Mouse (Mus musculus) ovary, postnatal 10 days (tissue): ENCODE data around the gene Map3k6.

Experiments
- DNase-seq: peaks from one replicate; pipeline ENCODE4 v3.0.0; 2022; ENCODE audit warnings: low spot score

Map3k6 gene

DNA sequence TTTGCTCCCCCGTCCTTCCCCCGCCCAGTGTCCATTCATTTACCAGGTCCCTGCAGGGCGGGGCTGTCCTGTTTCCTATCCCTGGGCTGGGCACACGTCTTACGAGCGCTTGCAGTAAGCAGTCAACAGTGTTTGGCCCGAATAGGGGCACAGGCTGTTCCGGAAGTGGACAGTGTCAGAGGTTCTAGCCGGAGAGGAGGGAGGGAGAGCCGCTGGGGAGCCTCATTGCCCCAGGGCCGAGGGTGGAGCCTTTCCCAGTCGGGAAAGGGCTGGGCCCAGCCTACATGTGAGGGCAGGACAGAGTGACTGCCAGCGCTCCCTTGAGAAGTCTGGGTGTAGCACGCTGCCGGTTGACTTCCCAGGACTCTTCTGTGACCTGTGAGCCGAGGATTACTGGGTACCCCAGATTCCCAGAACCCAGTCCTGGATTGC lies at the start of gene Map3k6:
Gene Map3k6 (plus strand): TSS at position 329 of the 432 bp plus-strand sequence.
- DNase-seq = no peak

DNA sequence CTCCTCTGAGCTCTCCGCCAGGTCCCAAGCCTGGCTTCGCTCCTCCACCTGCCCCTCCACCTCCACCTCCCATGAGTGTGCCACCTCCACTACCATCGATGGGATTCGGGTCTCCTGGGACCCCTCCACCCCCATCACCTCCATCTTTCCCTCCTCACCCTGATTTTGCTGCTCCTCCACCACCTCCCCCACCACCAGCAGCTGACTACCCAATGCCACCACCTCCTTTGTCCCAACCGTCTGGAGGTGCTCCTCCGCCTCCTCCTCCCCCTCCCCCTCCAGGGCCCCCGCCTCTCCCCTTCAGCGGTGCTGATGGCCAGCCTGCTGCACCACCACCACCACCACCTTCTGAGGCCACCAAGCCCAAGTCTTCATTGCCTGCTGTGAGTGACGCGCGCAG lies 46.1 kb upstream of the Map3k6 start:
- no peak for DNase-seq

DNA sequence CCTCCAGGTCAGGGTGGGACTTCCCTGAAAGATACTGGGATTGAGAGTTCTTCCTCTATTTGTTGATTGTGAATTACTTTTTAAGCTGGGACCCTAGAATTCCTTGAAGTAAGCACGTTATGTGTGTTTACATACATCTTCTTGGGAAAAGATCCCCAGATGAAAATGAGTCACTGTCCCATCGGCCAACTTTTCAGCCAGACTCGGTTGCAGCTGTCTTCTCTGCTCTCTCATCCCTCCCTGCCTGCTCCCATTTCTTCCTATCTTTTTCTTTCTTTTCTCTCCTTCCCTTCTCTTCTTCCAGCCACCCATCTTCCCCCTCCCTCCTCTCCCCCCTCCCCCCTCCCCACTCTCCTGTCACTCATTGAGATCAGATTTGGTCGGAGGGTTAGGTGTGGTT lies 45.6 kb upstream of the Map3k6 start:
- DNase-seq = no peak

DNA sequence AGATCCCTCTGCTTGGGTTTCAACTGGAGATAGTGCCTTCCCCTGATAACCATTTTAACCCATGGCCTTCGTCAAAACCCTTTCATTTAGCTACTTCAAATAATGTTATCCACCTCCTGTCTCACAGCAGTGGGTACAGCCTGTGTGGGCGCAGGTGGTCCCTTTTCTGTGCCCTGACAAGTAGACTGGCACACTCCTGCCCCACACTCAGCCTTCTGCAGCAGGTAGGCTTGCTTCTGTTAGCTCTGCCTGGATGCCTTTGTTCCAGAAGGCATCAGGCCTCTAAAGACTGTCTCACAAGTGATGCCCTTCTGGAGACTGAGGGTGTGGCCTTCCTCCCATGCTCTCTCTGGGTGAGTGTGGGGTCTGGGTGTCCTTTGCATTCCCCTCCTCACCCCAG lies 44.5 kb upstream of the Map3k6 start:
- DNase-seq = no peak

DNA sequence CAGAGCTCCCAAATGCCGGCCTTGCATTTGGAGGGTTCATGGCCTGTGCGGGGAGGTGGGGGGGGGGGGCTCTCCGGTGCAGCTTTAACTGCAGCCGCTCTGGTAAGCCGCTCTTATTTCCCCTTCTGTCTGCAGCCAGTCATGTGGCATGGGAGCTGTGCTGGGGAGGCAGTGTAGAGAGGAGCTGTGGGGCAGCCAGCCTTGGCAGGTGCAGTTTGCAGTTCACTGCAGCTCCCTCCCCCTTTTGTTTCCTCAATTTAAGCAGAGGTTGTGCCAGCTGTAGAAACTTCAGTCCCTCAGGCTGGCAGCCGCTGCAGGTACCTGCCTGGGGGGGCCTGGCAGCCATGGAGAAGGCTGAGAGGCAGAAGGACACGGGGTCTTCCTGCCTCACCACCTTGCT lies 43.8 kb upstream of the Map3k6 start:
- no peak for DNase-seq

DNA sequence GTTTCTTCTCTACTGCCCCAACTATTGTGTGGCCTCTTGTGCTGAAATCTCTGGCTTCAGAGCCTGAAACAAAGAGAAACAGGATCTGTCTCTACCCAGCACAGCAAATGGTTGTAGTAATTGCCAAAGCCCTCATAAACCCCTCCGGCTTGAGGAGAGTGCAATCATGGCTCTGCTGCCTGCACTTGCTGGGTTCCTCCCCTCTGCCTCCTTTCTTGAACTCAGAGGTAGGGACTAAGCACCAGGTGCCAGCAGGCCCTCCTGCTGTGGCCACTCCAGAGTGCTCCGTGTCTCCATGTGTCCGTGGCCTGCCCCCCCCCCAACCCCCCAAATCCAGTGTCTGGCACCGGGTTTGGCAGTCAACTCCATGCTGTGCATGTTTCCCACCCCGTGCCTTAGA lies 43.3 kb upstream of the Map3k6 start:
- DNase-seq = no peak

DNA sequence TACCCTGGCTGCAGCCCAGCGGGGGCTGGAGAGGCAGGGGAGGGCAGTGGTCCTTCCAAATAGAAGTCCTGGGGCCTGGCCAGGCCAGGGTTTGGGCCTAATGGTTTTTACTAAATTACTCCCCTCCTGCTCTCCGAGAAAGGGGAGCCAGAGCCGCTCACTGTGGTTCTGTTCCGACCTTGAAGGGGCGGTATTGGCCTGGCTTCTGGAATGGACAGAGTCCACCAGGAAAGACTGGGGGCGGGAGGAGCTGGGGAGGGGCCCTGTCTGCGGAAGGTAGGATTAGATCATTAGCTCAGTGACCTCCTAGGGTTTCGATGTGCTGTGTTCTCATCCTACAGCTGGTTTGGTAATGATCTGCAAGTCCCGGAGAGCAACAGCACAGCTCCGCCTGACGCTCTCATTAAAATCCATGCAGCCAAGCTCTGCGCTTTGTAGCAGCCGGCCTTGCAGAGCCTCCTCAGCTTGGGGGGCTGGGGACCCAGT lies 42.8 kb upstream of the Map3k6 start:
- no peak for DNase-seq

DNA sequence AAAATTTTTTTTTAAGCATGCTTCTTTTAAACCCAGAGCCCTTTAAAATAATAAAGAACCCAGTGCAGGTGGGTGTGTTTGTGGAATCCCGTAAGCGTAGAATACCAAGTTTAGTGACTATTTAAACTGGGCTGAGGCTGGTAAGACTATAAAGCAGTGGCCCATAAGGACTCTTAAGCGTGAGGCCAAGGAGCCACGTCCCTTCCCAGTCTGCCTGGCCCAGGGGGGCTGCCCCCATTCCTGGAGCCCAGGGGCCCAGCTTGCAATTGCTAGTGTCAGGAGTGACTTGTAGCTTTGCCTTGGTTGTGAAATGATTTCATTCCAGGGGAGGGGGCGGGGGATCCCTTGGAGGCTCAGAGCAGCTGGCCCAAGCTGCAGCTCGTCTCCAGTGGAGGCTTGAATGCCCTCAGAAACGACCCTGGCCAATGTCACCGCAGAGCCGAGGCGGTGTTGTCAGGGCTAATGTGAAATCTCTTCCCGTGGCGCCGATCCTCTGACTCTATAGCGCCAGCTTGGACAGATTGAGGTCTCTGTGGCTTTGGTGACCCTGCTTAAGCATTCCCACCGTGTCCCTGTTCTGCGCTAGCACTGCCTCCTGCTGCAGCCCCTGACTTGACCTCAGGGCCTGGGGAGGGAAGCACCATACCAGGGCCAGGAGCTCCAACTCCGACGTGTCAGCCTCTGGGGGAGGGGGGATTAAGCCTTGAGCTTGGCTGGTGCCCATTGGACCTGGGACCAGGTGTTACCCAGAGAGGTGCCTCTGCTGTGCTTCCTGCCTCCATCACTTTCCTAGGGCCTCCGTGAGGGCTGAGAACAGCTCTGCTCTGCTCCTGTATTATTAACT lies 42.1 kb upstream of the Map3k6 start:
- DNase-seq = no peak

DNA sequence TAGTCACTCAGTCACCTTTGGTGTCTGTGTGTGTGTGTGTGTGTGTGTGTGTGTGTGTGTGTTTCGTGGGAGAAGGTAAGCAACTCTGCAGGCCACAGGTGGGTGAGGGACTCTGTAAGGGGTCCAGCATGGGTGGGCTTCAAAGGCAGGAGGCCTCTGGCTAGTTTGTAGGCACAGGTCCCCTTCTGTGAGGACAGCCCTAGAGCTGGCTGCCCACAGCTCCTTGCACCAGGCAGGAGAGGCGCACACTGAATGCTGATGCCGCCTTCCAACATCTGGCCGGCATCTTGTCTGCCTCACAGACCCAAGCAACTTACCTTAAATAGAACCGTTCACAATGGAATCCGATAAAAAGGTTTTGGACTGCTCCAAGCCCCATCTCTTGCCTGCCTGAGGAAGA lies 40.9 kb upstream of the Map3k6 start:
- no peak for DNase-seq

DNA sequence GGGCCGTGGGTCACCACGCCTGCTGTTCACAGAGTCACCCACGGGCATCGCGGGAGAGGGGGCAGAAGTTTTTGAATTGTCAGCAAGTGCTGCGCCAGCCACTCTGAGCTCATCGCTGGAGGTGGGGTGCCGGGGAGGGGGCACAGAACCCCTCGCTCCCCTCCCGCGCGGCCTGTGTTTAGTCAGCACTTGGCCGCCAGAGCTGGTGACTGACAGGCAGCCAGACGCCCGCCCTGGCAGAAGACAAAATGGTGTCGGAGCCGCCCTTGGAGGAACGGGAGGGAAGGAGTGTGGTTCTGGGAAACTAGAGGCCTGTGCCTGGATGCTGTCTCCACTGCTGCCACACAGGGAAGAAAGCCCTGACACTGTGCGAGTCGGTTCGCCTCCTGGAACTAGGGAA lies 40.3 kb upstream of the Map3k6 start:
- DNase-seq = no peak

DNA sequence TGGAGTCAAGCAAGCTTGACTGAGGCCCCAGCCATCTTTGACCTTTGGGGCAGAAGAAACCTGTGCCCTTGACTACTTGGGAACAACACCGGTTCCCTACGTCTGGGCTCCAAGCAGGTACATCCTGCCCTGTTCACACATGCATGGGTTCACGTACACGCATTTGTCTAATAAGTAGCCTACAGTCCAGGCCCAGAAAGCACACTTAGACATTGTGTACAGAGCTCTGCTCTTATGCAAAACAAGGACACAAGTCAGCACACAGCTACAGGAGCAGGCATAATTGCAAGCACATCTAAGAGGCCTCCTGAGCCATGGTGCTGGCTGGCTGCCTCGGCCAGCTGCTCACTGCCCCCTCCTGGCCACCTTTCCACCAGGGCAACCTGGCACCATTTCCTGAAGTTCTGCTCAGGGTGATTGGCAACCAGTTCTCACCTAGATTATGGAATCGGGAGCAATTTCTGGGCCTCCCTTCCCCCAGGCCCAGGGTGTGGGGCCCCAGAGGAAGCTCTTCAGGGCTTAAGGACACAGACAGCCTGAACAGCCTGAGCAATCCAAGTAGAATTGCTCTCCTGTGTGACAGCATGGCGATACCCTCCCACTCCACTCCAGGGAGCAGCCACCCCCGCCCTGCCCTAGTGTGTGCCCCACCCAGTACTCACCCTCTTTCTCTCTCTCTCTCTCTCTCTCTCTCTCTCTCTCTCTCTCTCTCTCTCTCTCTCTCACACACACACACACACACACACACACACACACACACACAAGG lies 39.4 kb upstream of the Map3k6 start:
- peak; percentile 39 for DNase-seq

DNA sequence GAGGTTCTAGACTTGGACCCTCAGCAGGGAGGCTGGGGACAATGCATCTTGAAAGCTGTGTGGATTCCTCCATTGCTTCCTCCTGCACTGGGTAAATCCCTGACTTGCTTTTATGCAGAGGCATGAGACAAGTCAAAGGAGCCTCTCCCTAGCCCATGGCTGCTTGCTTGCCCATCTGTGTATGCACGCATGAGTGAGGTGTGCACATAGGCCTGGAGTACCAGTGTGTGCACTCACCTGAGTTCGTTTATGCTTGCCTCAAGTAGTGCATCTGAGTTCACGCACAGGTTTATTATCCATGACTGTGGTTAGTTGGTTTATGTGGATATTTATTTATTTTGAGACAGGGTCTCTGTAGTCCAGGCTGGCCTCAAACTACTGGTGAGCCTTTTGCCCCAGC lies 38.4 kb upstream of the Map3k6 start:
- DNase-seq = no peak

DNA sequence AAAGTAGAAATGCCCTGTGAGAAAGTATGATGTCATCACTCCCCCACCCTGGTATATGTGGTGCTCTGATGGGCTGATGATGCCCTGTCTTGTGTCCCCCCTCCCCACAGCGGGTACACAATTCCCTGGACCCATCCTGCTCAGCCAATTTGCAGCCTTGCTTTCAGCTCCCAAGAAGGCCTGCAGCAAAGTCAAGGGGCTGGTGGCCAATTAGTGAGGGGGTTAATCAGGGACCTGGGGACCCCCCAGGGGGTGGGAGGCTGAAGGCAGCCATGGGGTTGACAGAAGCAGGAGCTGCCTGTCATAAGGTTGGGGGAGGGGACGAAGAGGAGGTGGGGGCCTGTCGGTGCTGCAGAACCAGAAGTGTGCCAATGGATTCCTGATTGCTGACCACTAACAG lies 37.0 kb upstream of the Map3k6 start:
- DNase-seq = no peak

DNA sequence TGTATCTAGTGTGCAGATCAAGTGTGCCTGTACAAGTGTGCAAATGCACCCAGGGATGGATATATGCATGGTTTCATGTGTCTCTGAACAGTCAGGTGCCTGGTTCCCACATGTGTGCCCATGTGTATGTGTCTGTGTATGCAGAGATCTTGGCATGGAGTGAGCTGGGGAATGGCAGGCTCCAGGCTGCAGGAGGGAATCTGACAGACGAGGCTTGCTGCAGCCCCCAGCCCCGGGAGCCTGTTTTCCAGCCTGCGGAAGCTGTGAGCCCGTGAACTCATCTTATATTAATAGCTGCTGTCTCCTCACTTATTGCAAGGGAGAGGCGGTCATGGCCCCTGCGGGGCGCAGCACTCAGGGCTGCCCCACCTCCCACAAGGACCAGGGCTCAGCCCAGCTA lies 36.2 kb upstream of the Map3k6 start:
- DNase-seq = no peak

DNA sequence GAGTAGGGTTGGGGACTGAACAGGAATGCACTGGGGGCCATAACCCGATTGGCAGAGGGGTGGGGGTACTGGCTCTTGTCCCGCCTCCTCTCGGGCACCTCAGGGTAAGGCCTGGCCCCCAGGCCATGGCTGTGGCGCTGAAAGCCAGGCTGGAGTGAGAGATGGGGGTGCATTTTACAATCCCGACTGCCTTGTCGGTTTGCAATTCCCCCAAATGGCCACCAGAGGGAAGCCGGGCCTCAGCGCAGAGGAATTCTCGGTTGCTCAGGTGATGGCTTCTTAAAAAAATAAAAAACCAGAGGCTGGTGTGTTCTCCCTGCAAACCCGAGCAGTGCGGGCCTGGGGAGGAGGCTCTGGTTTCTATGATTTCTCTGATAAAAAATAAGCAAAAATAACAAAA lies 31.3 kb upstream of the Map3k6 start:
- DNase-seq = no peak

DNA sequence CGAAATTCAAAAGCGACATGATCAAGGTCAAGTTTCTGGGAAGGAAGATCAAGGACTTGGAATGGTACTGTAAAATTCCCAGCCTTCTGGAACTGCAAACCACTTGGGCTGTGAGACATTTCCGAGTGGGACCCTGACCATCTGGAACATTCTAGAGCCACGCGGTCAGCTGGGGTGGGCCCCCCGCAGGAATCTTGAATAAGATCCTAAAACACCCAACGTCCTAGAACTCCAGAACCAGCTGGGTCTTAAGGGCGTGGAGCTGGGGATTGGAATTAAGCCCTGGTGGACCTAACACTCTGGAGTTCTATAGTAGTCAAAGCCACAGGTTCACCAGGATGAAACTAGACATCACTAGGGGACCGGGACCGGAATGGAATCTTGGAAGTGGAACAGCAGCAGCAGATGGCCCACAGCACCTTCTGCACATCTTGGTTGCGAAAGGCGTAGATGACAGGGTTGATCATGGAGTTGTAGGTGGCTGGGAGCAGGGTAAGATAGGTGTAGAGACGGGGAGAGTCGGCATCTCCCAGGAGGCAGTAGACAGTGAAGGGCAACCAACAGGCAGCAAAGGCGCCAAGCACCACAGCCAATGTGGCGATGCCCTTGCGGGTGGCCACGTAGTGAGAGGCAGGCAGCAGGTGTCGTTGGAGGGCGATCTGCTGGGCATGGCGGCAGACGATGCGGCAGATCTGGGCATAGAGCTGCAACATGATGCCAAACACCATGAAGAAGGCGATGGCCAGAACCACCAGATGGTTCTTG lies 30.4 kb upstream of the Map3k6 start:
- no peak for DNase-seq

DNA sequence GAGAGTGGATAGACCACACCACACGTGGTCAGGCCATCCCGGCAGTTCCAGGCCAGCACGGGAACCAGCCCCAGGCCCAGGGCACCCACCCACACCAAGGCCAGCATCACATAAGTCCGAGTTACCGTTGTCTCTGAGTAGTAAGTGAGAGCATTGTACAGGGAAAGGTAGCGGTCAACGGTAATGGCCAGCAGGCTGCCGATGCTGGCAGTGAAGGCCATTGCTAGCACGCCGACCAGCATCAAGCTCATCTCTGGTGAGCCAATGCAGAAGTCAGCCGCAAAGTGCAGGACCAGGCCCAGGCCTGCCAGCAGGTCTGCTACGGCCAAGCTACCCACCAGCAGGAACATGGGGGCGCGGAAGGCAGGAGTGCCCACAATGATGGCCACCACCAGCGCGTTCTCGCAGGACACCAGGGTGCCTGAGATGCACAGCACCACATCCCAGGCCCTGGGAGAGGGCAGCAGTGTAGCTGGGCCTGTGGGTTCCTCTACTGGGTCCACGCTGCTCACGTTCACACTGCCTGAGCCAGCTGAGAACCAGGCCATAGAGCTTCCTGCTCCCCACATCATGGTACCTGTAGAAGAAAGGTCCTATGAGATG lies 29.7 kb upstream of the Map3k6 start:
- DNase-seq = no peak

DNA sequence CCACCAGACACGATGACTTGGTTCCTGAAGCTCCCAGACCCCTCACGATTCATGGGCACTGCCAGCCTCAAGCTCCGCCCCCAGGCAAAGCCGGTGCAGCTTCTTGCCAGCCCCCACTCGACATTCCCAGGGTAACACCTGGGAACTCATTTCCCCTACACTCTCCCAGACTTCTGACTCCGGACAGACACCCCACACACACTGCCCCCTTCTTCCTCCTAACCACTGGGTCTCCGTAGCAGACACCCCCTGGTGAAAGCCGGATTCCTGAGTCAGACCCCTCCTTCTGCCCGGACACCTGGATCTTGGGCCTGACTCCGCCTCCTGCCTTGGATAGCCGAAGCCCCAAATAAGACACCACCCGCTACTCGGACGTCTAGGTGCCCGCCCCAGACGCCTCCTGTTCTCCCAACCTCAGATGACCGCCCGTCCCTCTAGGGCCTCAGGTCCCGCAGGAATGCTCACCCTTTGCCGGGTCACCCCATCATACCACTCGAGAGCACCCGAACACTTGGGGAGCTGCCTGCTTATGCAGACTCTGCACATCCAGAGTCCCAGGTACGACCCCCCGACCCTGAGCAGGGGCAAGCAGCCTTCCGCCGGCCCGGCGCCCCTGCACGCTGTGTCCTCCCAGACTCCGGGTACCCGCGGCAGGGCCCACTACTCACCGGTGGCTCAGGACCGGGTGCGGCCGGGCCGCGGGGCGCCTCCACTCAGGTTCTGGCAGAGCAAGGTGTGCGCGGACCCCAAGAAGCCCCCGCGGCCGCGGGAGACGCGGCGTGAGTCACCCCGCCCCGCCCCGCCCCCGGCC lies 28.7 kb upstream of the Map3k6 start, which contains the start of the genes Cd164l2 and Gpr3:
Gene Cd164l2 (plus strand): TSS at position 381 of the 811 bp plus-strand sequence.
Gene Gpr3 (minus strand): TSS at position 786 of the 811 bp plus-strand sequence.
- no peak for DNase-seq

DNA sequence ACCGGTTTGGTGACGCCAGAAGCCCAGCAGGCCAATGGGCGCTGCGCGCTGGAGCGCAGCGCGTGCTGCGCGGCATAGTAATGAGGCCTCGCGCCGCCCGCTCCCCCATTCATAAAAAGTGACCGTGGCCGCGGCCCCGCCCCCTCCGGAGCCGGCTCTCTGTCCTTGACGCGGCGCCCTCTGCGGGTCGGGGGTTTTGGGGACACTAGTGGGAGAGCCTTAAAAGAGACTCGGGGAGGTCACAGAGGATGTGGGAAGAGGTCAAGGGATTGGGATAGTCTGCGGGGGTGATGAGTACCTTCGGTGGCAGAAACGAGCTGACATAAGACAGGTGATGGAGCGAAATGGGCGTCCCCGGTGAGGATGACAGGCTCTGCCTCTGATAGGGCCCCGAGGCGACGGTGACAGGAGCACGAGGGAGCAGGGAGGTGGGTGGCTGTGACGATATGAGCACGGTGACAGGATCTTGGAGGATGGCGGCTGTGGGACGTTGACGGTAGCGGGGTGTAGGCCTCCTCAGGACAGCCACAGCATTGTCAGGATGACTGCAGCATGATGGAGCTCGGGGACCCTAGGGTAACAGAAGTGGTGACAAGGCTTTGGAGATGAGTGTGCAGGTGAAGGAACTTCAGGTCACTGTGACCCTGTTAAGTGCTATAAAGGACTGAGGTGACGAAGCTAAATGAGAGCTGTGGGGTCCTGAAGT lies 27.9 kb upstream of the Map3k6 start:
- DNase-seq = peak; percentile 47

DNA sequence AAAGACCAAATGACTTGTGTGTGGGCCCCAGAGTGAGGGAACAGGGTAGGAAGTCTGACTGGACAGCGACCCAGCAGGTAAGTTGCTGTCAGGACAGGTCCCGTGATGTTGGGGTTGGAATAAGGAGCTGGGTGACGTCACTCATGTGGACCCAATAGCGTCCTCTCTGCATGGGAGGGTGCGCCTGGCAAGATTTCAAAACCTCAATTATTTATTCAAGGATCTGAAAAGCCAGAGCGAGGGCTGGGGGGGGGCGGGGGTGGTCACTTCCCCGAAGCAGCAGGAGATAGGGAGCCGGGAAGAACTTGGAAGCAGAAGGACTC lies 27.4 kb upstream of the Map3k6 start:
- DNase-seq = no peak

DNA sequence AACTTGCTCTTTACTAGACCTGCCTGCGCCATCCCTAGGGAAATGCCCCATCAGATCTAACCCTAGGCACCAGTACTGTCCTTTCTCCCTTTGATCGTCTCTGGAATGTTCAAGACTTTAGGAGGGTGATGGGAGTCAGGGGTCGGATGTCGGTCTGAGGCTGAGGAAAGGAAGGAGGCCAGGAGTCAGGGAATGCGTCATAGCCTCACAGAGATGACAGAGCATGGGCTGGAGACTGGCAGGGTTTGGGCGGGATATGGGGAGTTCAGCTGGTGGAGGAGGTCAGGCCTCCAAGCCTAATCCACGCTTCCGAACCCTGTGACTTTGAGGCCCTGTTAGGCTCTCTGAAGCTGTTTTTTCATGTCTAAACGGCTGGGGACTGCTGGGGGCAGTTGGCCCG lies 27.0 kb upstream of the Map3k6 start:
- DNase-seq = no peak
